8 mouse cellular contexts compared by ENCODE assay signal in genomic region chr2:4301256-4301655, GRCm38 (mm10).
DNase-seq lines count a peak whose midpoint lies in the region; ATAC-seq and TF ChIP-seq lines count a peak whose summit lies in the region.

No protein-coding gene starts in this region.

- no peak for TF ChIP-seq CTCF in hindbrain, postnatal 0 days (IDR thresholded peaks at IDR 0.05; ENCODE audit: low read depth)

- no peak for DNase-seq in kidney, adult 8-10 months
- peak; percentile 11 for DNase-seq in embryonic facial prominence, embryonic 11.5 days (ENCODE audit: low spot score)
- DNase-seq in hindbrain, postnatal 0 days (ENCODE audit: low spot score): peak; percentile 33
- no peak for DNase-seq in Muller cell, postnatal 12 days (ENCODE audit: inconsistent ontology term)
- DNase-seq in gastrocnemius, postnatal 14 days: no peak
- no peak for DNase-seq in urinary bladder, postnatal 10 days (ENCODE audit: low spot score)

- H3K27me3 ChIP-seq in kidney, embryonic 14.5 days (ENCODE audit: control insufficient read depth, insufficient read depth, low read length): no peaks in the 10 kb centered on the region
- no peaks in the 10 kb centered on the region for H3K27me3 ChIP-seq in embryonic facial prominence, embryonic 11.5 days (ENCODE audit: control insufficient read depth, insufficient read depth, low read length)
- no peaks in the 10 kb centered on the region for H3K27me3 ChIP-seq in hindbrain, postnatal 0 days (ENCODE audit: insufficient read depth, low read length)
- H3K27me3 ChIP-seq in neural tube, embryonic 12.5 days (replicated peaks): no peaks in the 10 kb centered on the region

- intact Hi-C loops in gastrocnemius, postnatal 14 days (cut with DNase I; ENCODE audit: low total_unique reads): no loop called here

- 23% methylated on average over 5 of the region's 6 CpGs for WGBS in kidney, embryonic 14.5 days
- whole genome bisulfite sequencing in embryonic facial prominence, embryonic 11.5 days: 8% methylated on average over 5 of the region's 6 CpGs
- WGBS in hindbrain, postnatal 0 days: 19% methylated on average over 5 of the region's 6 CpGs
- 39% methylated on average over 5 of the region's 6 CpGs for WGBS in neural tube, embryonic 12.5 days

- H3K9me3 ChIP-seq in kidney, embryonic 14.5 days (ENCODE audit: control insufficient read depth, low read length): no peaks in the 10 kb centered on the region
- no peaks in the 10 kb centered on the region for H3K9me3 ChIP-seq in embryonic facial prominence, embryonic 11.5 days (replicated peaks; ENCODE audit: control insufficient read depth, low read length)
- no peaks in the 10 kb centered on the region for H3K9me3 ChIP-seq in hindbrain, postnatal 0 days (ENCODE audit: low read length)
- no peaks in the 10 kb centered on the region for H3K9me3 ChIP-seq in neural tube, embryonic 12.5 days

- peaks cover 28% of the 10 kb centered on the region for H3K4me1 ChIP-seq in kidney, embryonic 14.5 days (ENCODE audit: control insufficient read depth, insufficient read depth, low read length)
- no peaks in the 10 kb centered on the region; the same call in 1 of the 2 replicates for H3K4me1 ChIP-seq in embryonic facial prominence, embryonic 11.5 days (ENCODE audit: control insufficient read depth, insufficient read depth, low read length)
- no peaks in the 10 kb centered on the region; the same call in 1 of the 2 replicates for H3K4me1 ChIP-seq in hindbrain, postnatal 0 days (ENCODE audit: insufficient read depth, low read length)
- peaks cover 41% of the 10 kb centered on the region for H3K4me1 ChIP-seq in neural tube, embryonic 12.5 days

- peak overlapping the region; percentile 60; the same call in 1 of the 2 replicates for H3K27ac ChIP-seq in kidney, embryonic 14.5 days (ENCODE audit: low read depth, low read length)
- peak overlapping the region; percentile 93 for H3K27ac ChIP-seq in embryonic facial prominence, embryonic 11.5 days (replicated peaks; ENCODE audit: low read depth, low read length)
- H3K27ac ChIP-seq in hindbrain, postnatal 0 days: 0 out of 2 replicates have a peak overlapping the region, but pooled peaks have one; percentile 60
- peak overlapping the region; percentile 5; the same call in 1 of the 2 replicates for H3K27ac ChIP-seq in neural tube, embryonic 12.5 days

- peak overlapping the region; percentile 55 for H3K4me2 ChIP-seq in kidney, embryonic 14.5 days (replicated peaks; ENCODE audit: low read depth, low read length)
- H3K4me2 ChIP-seq in embryonic facial prominence, embryonic 11.5 days (ENCODE audit: low read depth, low read length): peak overlapping the region; percentile 45
- H3K4me2 ChIP-seq in hindbrain, postnatal 0 days (ENCODE audit: low read depth, low read length): peak overlapping the region; percentile 53
- peak overlapping the region; percentile 49 for H3K4me2 ChIP-seq in neural tube, embryonic 12.5 days (replicated peaks)

- ATAC-seq in kidney, embryonic 14.5 days (ENCODE audit: low FRiP score, low TSS enrichment): no peak
- ATAC-seq in embryonic facial prominence, embryonic 11.5 days (replicated peaks; ENCODE audit: insufficient number of reproducible peaks, low FRiP score, low TSS enrichment, low read depth): no peak
- ATAC-seq in hindbrain, postnatal 0 days: no peak
- ATAC-seq in neural tube, embryonic 12.5 days (ENCODE audit: low FRiP score, low read depth): no peak

- peak overlapping the region; percentile 37; the same call in 1 of the 2 replicates for H3K9ac ChIP-seq in kidney, embryonic 14.5 days (ENCODE audit: low read depth, low read length)
- peak overlapping the region; percentile 68 for H3K9ac ChIP-seq in embryonic facial prominence, embryonic 11.5 days (replicated peaks; ENCODE audit: low read length)
- H3K9ac ChIP-seq in hindbrain, postnatal 0 days (replicated peaks; ENCODE audit: low read length): no peak overlapping the region
- 0 out of 2 replicates have a peak overlapping the region, but pooled peaks have one; percentile 33 for H3K9ac ChIP-seq in neural tube, embryonic 12.5 days

- no peaks in the 10 kb centered on the region for H3K36me3 ChIP-seq in kidney, embryonic 14.5 days (ENCODE audit: control insufficient read depth, insufficient read depth, low read length)
- no peaks in the 10 kb centered on the region for H3K36me3 ChIP-seq in embryonic facial prominence, embryonic 11.5 days (replicated peaks; ENCODE audit: control insufficient read depth, insufficient read depth, low read depth, low read length)
- H3K36me3 ChIP-seq in hindbrain, postnatal 0 days (ENCODE audit: insufficient read depth, low read length): no peaks in the 10 kb centered on the region
- no peaks in the 10 kb centered on the region for H3K36me3 ChIP-seq in neural tube, embryonic 12.5 days

- H3K4me3 ChIP-seq in kidney, embryonic 14.5 days (ENCODE audit: low read length): peak overlapping the region; percentile 41
- H3K4me3 ChIP-seq in embryonic facial prominence, embryonic 11.5 days (ENCODE audit: low read depth, low read length): peak overlapping the region; percentile 48
- H3K4me3 ChIP-seq in hindbrain, postnatal 0 days (ENCODE audit: low read length): peak overlapping the region; percentile 21
- H3K4me3 ChIP-seq in neural tube, embryonic 12.5 days: peak overlapping the region; percentile 13; the same call in 1 of the 2 replicates

Comparison
In these comparisons a context has a peak if more than half of its experiments do, and no peak if none do; other contexts are left out.
1. H3K27ac ChIP-seq: peak in every context shown above with its lines; median percentile 93 in embryonic facial prominence, embryonic 11.5 days; 60 in kidney, embryonic 14.5 days; 60 in hindbrain, postnatal 0 days; 5 in neural tube, embryonic 12.5 days.
2. DNase-seq: peak in embryonic facial prominence, embryonic 11.5 days (single experiment) and hindbrain, postnatal 0 days (single experiment); none in kidney, adult 8-10 months (0 of 2), Muller cell, postnatal 12 days (single experiment), gastrocnemius, postnatal 14 days (single experiment) and urinary bladder, postnatal 10 days (single experiment).
3. Peak in every context shown above with its lines, with median percentiles within 50 percentile points of each other: H3K4me2 ChIP-seq and H3K4me3 ChIP-seq.